Mouse (Mus musculus): Measurements from ENCODE around the gene Gm10778. TPM values are rescaled to one million over a fixed set of nuclear protein-coding genes. Genes with fewer than 3 reads are reported as not detected.
"Not testable (repeated sequence)": the region's sequence is repeated elsewhere in the genome, so short reads cannot be mapped to it uniquely, and the experiment has no call there.

The Gm10778 gene
- polyA plus RNA-seq, 1 experiment, result 0.19 TPM

- no peak for TF ChIP-seq GATA1 (IDR thresholded peaks at IDR 0.05; ENCODE audit: low read length)
Measured at GRCm38 (mm10) chr10:81644162-81644561, 4.7 kb upstream of the Gm10778 start.

GRCm38 (mm10) chr10:81644716-81645115 lies 4.1 kb upstream of the Gm10778 start:
- no peak for TF ChIP-seq GATA1 (IDR thresholded peaks at IDR 0.05; ENCODE audit: low read length)

- no peak for TF ChIP-seq GATA1 (IDR thresholded peaks at IDR 0.05; ENCODE audit: low read length)
Measured at GRCm38 (mm10) chr10:81645391-81645790, 3.5 kb upstream of the Gm10778 start.

- no peak for TF ChIP-seq GATA1 (IDR thresholded peaks at IDR 0.05; ENCODE audit: low read length)
Measured at GRCm38 (mm10) chr10:81646015-81646555, 2.8 kb upstream of the Gm10778 start.

- TF ChIP-seq GATA1 (IDR thresholded peaks at IDR 0.05; ENCODE audit: low read length), result no peak
Measured at GRCm38 (mm10) chr10:81655178-81655577, 6.3 kb downstream of the Gm10778 start.

- no peak for TF ChIP-seq GATA1 (IDR thresholded peaks at IDR 0.05; ENCODE audit: low read length)
Measured at GRCm38 (mm10) chr10:81656174-81656573, 7.3 kb downstream of the Gm10778 start.

GRCm38 (mm10) chr10:81704531-81705301 lies 55.9 kb downstream of the Gm10778 start, which contains the start of gene Zfp433:
Zfp433 (plus strand) TSS chr10:81704825.
- TF ChIP-seq GATA1 (IDR thresholded peaks at IDR 0.05; ENCODE audit: low read length), result not testable (repeated sequence)

Other genes starting within 250 kb of the Gm10778 start
- gene Nfic, start 193.4 kb upstream of the Gm10778 start, polyA plus RNA-seq (2012), result 29.3 and 37.9 TPM in 2 replicates
- gene Celf5, start 166.3 kb upstream of the Gm10778 start, polyA plus RNA-seq (2012), result 0.05 and 0.08 TPM in 2 replicates
- gene Ncln, start 152.7 kb upstream of the Gm10778 start, polyA plus RNA-seq (2012), result 258 and 349 TPM in 2 replicates
- 4.1 and 6.8 TPM in 2 replicates for gene S1pr4, start 148.9 kb upstream of the Gm10778 start, polyA plus RNA-seq (2012)
- 38.8 and 47.3 TPM in 2 replicates for gene Gna15, start 124.8 kb upstream of the Gm10778 start, polyA plus RNA-seq (2012)
- 15.0 and 16.3 TPM in 2 replicates for gene Gna11, start 103.9 kb upstream of the Gm10778 start, polyA plus RNA-seq (2012)
- gene Aes, start 89.6 kb upstream of the Gm10778 start, polyA plus RNA-seq (2012), result 1,803 and 2,150 TPM in 2 replicates
- gene Tle2, start 74.5 kb upstream of the Gm10778 start, polyA plus RNA-seq (2012), result 3.0 and 3.6 TPM in 2 replicates
- 9.2 and 15.1 TPM in 2 replicates for gene Tle6, start 48.0 kb upstream of the Gm10778 start, polyA plus RNA-seq (2012)
- 0.16 and 0.22 TPM in 2 replicates for gene BC025920, start 42.8 kb upstream of the Gm10778 start, polyA plus RNA-seq (2012)
- gene Sirt6, start 21.3 kb upstream of the Gm10778 start, polyA plus RNA-seq (2012), result 100 and 118 TPM in 2 replicates
- 7.1 and 8.6 TPM in 2 replicates for gene Ankrd24, start 20.5 kb upstream of the Gm10778 start, polyA plus RNA-seq (2012)
- 0.28 and 0.37 TPM in 2 replicates for gene Zfp433, start 55.8 kb downstream of the Gm10778 start, polyA plus RNA-seq (2012)
- gene Gm3055, start 122.1 kb downstream of the Gm10778 start, polyA plus RNA-seq (2012), result not detected in 2 replicates
- gene Gm4767, start 163.1 kb downstream of the Gm10778 start, polyA plus RNA-seq (2012), result not detected in 2 replicates
- gene Gm32687, start 214.9 kb downstream of the Gm10778 start, polyA plus RNA-seq (2012), result not detected in 2 replicates

Measured in G1E-ER4 (cell line).